Mouse (Mus musculus): ENCODE data around the gene Rhd.

Rhd gene

DNA sequence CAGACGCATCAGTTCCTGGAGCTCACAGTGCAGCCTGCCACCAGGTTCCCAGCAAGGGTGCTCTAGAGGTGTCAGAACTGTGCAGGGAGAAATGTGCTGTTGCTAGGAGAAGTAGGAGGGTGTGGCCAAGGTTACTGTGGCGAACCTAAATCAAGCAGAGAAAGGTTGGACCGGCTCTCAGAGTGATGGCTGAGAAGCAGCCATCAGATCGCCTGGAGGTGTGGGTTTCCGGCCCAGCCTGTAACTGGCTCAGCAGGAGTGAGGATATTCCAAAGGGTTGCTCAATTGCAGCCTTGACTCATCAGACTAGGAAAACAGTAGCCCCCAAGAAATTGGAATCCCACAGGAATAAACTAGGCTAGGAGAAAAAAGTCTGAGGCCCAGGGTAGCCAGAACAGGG is 7.8 kb upstream of the Rhd start:
- no peak for DNase-seq (ENCODE audit: low spot score)

DNA sequence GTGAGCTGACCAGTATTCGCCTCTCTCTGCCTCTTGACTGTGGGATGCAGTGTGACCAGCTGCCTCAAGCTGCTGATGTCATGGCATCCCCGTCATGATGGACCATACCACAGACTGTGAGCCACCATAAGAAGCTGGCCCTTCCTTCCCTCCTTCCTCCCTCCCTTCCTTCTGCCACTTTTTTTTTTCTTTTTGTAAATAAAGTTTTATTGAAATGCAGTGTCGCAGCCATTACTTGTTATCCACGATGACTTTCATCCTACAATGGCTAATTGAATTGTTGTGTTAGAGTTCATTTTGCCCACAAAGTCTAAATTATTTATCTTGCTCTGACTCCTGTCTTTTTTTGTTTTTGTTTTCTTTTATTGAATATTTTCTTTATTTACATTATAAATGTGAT is 5.8 kb upstream of the Rhd start:
- DNase-seq (ENCODE audit: low spot score): no peak

DNA sequence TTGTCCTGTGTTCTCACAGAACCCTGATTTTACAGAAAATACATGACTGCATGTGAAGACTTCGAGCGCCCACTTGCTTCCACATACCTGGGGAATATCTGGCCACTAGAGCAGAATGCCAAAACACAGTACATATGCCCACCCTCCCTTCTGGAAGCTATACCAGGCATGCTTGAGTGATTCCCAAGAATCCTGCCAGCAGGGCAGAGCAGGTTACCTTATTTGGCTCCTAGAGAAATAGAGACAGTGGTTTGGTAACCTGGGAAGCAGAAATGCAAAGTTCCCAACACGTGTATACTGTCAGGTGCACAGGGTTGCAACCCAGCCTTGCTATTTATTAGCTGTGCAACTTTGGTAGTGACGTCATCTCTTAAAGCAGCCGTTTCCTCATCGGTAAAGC is 2.5 kb upstream of the Rhd start:
- no peak for DNase-seq (ENCODE audit: low spot score)

DNA sequence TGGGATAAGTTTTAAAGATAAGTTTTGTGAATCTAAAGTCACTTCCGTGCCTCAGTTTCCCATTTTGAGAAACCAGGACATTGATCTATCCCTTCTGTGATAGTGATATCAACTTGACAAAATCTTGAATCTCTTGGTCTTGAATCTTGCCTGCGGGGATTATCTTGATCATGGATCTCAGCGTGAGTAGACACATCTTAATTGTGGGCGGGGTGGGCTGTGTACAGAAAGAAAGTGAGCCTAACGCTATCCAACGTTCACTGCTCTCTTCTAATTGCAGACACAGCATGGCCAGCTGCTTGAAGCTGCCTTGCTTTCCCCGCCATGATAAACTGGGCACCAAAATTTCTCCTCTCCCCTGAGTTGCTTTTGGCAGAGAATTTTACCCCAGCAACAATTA is 1.3 kb upstream of the Rhd start:
- no peak for DNase-seq (ENCODE audit: low spot score)

DNA sequence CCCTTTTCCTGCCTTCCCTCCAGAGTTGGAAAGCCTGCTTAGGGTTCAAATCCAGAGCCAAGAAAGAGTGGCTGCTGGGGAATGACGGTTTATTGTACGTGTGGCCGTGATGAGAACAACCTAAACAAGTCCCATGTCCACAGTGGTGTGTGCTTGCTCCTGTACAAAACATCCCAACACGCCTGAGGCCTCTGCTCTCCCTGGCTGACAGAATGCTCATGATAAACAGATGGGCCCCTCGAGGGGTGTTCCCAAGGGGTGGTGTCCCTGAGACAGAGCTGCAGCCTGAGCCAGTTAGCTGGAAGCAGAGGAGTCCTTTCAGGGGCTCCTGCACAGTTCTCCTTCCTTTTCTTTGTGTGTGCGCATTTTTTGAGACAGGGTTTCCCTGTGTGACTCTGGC is 1.0 kb downstream of the Rhd start:
- peak; percentile 89 for DNase-seq (ENCODE audit: low spot score)

DNA sequence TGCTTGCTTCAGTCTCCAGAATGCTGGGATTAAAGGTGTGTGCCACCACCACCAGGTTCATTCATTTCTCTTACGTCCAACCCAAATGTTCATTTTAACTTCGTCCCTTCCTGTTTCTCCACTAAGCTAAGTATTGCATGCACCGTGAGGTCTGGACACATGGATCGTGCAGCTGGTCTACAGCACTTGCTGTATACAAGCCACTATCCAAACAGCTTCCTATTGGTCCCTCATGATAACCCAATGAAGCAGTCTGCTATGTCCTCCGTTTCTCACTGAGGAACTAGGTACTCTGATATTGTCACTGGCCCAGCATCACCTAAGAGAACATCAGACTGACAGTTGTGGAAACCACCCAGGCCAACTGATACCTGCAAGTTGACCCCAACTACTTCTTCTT is 1.5 kb downstream of the Rhd start:
- no peak for DNase-seq (ENCODE audit: low spot score)

DNA sequence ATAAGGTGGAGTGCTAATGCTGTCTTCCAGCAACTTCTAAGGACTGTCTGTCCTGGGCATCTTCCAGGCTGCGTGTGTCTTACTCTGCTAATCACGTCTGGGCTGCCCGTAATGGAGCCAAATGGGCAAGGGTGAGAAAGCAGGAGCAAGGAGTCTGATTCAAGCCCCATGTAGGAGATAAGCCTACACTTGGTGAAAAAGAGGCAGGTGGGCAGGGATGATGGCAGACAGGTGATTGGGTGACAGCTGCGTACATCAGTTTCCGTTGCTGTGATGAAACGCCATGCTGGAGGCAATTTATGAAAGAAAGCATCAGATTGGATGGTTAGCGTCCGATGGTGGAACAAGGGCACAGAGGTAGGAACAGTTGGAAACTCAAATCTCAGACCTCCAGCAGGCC is 2.9 kb downstream of the Rhd start:
- no peak for DNase-seq (ENCODE audit: low spot score)

DNA sequence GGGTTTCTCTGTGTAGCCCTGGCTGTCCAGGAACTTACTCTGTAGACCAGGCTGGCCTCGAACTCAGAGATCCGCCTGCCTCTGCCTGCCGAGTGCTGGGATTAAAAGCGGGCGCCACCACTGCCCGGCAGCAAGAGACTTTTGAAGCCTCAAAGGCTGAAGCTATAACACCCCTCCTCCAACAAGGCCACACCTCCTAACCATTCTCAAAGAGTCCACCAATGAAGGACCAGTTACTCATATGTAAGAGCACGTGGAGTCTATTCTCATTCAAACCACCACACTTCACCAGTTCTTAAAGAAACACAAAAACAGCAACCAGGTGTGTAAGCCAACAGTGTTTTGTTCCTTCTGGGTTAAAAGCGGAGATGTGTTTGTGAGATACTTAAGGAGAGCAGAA is 3.3 kb downstream of the Rhd start:
- DNase-seq (ENCODE audit: low spot score): peak; percentile 58

DNA sequence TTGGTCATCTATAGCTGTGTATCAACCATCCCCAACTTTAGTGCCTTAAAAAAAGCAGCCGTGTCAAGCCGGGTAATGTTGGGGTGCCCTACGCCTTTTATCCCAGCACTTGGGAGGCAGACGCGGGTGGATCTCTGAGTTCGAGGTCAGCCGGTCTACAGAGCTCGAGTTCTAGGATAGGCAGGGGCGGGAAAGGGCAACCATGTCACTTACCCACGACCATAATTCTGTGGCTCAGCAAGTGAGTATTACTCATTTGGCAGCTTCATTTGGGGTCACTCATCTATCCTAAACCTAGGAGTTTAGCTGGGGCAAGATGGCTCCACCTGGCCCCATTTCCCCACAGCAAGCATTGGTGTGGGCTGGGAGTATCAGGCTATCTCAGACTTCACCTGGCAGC is 3.7 kb downstream of the Rhd start:
- peak; percentile 29 for DNase-seq (ENCODE audit: low spot score)

DNA sequence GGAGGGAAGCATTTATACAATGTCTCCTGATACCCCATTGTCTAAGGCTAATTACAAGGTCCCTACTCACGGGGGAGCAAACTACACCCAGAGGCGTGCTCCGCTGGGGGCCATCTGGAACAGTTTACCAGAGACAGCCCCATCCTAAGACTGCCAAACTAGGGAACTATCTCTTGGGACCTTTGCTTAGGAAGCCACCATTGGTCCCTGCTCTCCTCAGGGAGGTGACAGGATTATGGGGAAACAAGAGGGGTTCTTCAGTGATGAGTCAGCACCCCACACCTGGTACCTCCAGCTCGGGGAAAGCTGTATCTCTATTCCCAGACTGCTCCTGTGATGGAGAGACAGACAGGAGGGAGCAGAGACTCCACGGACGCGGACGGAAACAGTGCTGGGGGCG is 4.2 kb downstream of the Rhd start:
- DNase-seq (ENCODE audit: low spot score): peak; percentile 53

DNA sequence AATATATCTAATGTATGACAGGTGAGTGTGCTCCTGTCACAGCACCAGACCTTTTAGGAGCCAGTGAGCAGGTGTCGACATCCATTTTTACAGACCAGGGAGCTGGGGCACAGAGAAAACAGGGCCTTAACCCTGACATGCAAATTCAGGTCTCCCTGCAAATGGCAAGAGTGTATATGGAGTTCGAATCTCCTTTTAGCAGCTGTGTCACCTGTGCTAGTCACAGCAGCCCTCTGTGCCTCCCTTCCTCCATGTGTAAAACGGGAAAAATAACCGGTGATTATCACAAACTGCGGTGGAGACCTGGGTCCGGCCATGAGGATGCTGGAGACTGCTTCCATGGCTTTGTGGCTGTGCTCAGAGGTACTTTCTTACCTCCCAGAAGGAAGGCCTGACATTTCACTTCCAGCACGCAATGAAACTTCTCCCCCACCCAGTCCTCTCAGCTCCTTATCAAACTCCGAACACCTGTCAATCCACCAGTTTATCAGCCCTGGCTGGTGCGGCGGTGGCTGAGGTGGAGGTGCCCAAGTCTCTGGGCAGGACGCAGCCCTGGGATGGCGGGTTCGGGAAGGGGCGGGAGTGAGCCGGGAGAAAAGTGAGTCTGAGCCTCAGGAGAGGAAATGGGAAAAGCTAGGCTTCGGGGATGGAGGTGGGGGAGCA is 4.9 kb downstream of the Rhd start:
- DNase-seq (ENCODE audit: low spot score): peak; percentile 94

DNA sequence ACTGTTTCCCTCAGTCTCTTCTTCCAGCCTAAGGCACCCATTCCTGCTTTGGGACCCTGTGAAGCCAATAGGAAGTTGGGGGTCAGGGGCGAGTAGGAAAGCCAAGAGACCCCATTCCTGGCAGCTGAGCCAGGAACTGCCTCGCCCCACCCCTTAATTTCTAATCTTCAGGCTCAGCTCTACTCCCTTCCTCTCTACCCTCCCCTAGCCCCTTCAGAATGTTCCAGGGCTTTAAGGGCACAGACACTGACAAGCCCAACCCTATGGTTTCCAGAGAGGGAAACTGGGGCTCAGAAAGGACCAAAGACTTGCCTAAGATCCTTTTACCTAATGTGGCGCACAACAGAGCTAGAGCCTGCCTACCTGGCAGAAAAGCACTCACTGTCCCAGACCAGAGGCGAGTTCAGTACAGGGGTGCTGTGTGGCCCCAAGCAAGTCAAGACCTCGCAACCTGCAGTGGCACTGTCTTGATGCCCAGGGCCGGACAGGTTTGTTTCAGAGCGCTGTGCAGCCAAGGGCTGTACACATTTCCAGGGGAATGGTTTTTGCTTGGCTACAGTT is 5.6 kb downstream of the Rhd start:
- peak; percentile 48 for DNase-seq (ENCODE audit: low spot score)

DNA sequence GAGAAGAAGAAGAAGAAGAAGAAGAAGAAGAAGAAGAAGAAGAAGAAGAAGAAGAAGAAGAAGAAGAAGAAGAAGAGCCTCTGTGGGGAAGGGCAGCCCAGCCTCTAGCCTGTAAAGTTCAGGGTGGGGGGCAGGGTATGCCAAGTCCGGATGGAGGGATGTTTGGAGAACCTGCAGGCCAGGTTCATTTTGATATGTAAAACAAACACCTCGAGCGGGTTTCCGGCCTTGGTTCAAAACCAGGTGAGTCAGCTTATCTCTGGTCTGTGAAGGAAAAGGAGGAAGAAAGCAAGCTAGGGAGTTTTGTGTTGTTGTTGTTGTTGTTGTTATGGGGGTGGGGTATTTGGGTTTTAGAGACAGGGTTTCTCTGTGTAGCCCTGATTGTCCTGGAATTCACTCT is 7.1 kb downstream of the Rhd start:
- no peak for DNase-seq (ENCODE audit: low spot score)

DNA sequence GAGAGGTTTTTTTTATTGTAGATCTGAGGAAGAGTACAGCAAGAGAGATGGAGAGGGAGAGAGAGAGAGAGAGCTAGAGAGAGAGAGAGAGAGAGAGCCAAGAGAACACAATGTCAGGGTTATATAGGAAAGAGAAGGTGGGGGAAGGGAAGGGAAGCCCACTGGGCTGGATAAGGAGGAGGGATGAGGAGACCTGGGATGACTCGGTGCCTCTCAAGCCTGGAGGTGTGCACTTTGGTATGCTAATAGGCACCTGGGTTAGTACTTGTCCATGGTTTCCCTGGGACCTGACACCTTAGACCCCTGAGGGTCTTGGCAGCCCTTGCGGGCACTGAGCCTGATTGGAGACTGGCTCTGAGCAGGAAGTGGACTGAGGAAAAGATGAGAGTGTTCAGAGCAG is 7.6 kb downstream of the Rhd start:
- no peak for DNase-seq (ENCODE audit: low spot score)

DNA sequence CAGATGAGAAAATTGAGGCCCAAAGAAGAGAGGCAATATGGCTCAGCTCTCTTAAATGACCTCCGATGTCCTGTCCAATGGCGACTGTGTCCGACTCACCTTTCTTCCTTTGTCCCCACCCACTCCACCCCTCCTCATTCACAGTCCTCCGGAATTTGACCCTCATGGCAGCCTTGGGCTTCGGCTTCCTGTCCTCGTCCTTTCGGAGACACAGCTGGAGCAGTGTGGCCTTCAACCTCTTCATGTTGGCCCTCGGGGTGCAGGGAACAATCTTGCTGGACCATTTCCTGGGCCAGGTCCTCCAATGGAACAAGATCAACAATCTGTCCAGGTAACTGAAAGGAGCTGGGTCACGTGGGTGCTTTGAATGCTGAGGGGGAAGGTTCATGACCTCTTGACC is 11.8 kb downstream of the Rhd start:
- no peak for DNase-seq (ENCODE audit: low spot score)

DNA sequence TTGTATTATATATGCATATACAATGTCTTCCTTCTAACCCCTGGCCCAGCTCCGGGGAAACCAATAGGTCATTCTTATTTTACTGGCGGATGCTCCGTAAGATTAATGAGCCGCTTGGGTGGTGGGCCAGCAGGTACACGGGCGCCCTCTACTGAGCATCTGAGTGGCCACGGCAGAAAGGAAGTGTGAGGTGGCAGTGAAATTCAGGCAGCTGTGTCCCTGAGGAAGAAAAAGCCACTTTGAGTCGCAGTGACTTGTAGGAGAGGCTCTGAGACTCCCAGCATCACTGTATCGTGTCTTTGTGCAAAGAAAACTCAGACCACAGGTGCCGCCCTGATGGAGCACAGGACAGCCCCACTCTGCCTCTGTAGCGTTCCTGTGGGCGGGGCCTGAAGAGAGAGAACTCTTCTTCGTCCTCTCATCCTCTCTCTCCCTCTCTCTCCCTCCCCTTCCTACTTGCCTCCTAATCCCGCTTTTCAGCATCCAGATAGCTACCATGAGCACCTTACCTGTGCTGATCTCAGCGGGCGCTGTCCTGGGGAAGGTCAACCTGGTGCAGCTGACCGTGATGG is 15.2 kb downstream of the Rhd start:
- peak; percentile 59 for DNase-seq (ENCODE audit: low spot score)

DNA sequence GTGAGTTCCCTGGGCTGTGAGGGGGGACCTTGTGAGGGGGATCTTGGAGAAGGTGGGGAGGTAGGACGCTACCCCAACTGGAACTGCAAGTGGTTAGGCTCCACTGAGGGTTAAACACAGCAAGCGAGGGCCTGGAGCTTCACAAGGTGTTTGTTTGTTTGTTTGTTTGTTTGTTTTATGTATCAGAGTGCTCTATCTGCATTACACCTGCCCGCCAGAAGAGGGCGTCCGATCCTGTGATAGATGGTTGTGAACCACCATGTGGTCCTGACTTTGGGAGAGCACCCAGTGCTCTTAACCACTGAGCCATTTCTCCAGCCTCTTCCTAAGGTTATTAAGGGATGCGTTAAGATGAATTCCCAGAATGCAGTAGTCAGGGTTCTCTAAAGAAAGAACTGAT is 15.7 kb downstream of the Rhd start:
- DNase-seq (ENCODE audit: low spot score): no peak

DNA sequence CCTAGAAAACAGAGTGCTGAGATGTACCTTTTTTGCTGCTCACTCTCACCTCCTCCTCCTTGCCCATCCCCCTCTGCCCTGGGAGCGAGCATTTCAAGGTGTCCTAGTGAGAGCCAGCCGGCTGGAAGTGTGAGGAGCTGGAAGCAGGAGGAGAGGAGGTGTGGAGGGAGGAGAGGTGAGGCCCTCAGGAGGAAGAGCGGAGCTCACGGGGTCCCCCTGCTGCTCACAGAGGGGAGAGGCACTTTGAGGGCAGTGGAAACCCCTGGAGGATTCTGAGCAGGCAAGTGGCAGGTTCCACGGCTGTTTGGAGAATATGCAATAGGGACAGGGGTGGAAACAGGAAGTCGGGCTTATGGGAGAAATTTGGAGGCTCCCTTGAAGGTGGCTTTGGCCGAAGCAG is 18.9 kb downstream of the Rhd start:
- peak; percentile 51 for DNase-seq (ENCODE audit: low spot score)

DNA sequence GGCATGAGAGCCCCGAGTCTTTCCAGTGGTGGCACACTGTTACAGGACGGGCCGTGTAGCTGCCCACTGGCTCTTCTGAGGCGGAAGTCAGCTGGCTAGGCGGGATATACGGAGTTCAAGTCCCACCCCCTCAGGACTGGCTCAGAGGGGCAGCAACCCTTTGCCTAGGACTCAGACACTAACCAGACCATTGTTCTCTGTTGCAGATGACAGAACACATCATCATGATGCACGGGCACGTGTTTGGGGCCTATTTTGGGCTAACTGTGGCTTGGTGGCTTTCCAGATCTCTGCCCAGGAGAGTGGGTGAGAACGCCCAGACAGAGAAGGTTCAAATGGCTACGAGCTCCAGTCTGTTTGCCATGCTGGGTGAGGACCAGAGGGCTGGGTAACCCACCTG is 19.5 kb downstream of the Rhd start:
- no peak for DNase-seq (ENCODE audit: low spot score)

DNA sequence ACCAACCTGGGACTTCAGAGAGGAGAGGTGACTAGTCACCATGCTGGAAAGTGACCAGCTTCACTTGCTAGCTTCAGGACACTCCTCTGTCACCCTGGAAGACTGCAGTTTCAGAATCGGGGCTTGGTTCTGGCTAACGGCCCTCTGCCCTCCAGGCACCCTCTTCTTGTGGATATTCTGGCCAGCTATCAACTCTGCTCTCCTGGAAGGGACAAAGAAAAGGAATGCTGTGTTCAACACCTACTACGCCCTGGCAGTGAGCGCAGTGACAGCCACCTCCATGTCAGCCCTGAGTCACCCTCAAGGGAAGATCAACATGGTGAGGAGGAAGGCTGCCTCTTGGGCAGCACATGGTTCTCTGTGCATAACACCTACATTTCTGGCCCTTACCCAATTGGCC is 20.0 kb downstream of the Rhd start:
- no peak for DNase-seq (ENCODE audit: low spot score)

DNA sequence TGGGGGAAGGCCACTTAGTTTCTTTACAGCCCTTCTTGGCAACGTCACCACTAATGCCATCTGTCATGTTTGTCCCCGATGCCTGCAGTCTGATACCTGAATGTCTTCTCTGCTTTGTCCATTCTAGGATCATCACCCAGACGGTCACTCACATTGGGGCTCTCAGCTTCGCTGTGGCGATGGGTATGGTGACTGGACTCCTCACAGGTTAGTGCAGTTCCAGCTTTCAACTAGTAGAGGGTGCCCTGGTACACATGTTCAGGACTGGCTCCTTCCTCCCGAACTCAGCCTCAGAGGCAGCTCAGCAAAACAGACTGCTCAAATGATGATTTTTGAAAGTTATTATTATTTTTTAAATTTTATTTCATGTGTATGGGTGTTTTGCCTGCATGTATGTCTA is 27.8 kb downstream of the Rhd start:
- DNase-seq (ENCODE audit: low spot score): no peak

DNA sequence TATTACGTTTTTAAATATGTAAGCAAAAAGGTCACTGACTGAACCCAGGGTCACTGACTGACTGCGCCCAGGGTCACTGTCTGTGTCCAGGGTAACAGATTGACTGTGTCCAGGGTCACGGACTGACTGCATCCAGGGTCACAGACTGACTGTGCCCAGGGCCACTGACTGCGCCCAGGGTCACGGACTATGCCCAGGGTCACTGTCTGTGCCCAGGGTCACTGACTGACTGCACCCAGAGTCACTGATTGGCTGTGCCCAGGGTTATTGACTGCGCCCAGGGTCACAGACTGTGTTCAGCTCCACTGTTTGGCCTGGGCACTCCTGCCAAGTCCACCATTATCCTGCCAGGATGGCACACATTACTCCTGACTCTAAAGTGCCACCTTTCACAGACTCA is 32.9 kb downstream of the Rhd start:
- no peak for DNase-seq (ENCODE audit: low spot score)

DNA sequence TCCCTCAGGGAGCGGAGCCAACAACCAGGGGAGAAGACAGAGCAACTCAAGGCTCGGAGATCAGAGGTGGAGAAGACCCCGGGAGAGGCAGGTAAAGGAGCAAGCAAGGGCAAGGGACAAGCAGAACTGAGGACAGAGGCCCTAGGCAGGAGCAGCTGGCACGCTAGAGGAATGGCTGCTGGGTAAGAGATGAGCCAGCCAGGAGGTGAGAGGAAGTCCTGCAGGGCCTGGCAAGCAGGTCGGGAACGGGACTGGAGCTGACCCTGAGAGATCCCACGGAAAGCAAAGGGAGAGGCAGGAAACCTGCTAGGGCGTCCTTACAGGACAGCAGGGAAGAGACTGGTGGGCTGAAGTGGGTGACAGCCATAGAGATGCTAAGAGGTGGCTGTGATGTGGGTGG is 36.8 kb downstream of the Rhd start:
- no peak for DNase-seq (ENCODE audit: low spot score)

DNA sequence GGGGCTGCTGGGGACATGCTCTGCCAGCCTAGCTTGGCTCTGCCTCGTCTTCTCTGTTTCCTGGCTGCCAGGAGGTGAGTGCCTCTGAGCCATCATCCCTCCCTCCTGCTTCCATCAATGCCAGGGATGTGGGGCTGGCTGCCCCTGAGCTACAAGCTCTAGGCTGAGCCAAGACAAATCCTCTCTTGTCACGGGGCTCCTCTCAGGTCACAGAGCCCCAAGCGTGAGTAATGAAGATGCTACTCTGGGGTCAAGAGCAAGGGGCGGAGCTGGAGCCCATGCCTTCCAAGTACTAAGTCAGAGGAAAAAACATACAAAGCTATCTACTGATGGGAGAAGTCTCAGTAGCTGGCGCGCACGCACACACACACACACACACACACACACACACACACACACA is 38.7 kb downstream of the Rhd start:
- no peak for DNase-seq (ENCODE audit: low spot score)
